Mouse (Mus musculus): ENCODE measurements around the gene Gnb3. TPM values are rescaled to one million over a fixed set of nuclear protein-coding genes. Genes with fewer than 3 reads are reported as not detected.

Gnb3 gene
- polyA plus RNA-seq, 1 experiment from 2014 or later, result 0.78 TPM

- peak within 1 kb of the TSS; percentile 80 for H3K9ac ChIP-seq
- H3K4me1 ChIP-seq (replicated peaks), result peaks cover 28% of the 10 kb centered on the region
- under 1% methylated on average over 55 of the region's 55 CpGs for WGBS
- H3K27ac ChIP-seq, result peak within 1 kb of the TSS; percentile 89
- H3K4me3 ChIP-seq, result peak within 1 kb of the TSS; percentile 65
- peaks cover 30% of the 10 kb centered on the region for H3K36me3 ChIP-seq
- H3K9me3 ChIP-seq, result no peaks in the 10 kb centered on the region
- H3K27me3 ChIP-seq, result no peaks in the 10 kb centered on the region
- H3K4me2 ChIP-seq, result peak within 1 kb of the TSS; percentile 95
- peak; percentile 96 for ATAC-seq (ENCODE audit: low FRiP score)
Measured at GRCm38 (mm10) chr6:124828868-124829798, 10.9 kb downstream of the Gnb3 start, which contains the start of the genes Usp5 and Cdca3. Usp5 (minus strand) TSS chr6:124829484. Cdca3 (plus strand) TSS chr6:124829547.

GRCm38 (mm10) chr6:124828101-124828592 is 11.9 kb downstream of the Gnb3 start:
- ATAC-seq (ENCODE audit: low FRiP score), result no peak
- H3K9me3 ChIP-seq, result no peaks in the 10 kb centered on the region
- peak overlapping the region; percentile 89 for H3K27ac ChIP-seq
- H3K4me2 ChIP-seq, result peak overlapping the region; percentile 95
- peaks cover 28% of the 10 kb centered on the region for H3K4me1 ChIP-seq (replicated peaks)
- peak overlapping the region; percentile 80 for H3K9ac ChIP-seq
- H3K36me3 ChIP-seq, result peaks cover 40% of the 10 kb centered on the region
- WGBS, result 25% methylated on average over 10 of the region's 10 CpGs
- H3K27me3 ChIP-seq, result no peaks in the 10 kb centered on the region
- H3K4me3 ChIP-seq, result peak overlapping the region; percentile 65

GRCm38 (mm10) chr6:124822049-124822448 is 18.0 kb downstream of the Gnb3 start:
- Histone ChIP-seq H3K27me3 (no peaks in the 10 kb centered on the region), H3K4me1 (replicated peaks) (no peaks in the 10 kb centered on the region; the same call in 1 of the 2 replicates), H3K36me3 (peaks cover 93% of the 10 kb centered on the region), H3K4me3 (no peak overlapping the region), H3K4me2 (no peak overlapping the region), H3K9ac (no peak overlapping the region), H3K9me3 (no peaks in the 10 kb centered on the region), H3K27ac (no peak overlapping the region)
- WGBS, result 98% methylated on average over 4 of the region's 4 CpGs
- no peak for ATAC-seq (ENCODE audit: low FRiP score)

GRCm38 (mm10) chr6:124820891-124821290 is 19.2 kb downstream of the Gnb3 start:
- Histone ChIP-seq H3K36me3 (peaks cover 99% of the 10 kb centered on the region), H3K4me3 (no peak overlapping the region), H3K27ac (no peak overlapping the region), H3K4me2 (no peak overlapping the region), H3K9me3 (no peaks in the 10 kb centered on the region), H3K4me1 (replicated peaks) (no peaks in the 10 kb centered on the region), H3K9ac (no peak overlapping the region), H3K27me3 (no peaks in the 10 kb centered on the region)
- ATAC-seq (ENCODE audit: low FRiP score), result no peak
- 97% methylated on average over 5 of the region's 5 CpGs for WGBS

GRCm38 (mm10) chr6:124817971-124818370 is 22.1 kb downstream of the Gnb3 start:
- Histone ChIP-seq H3K27me3 (no peaks in the 10 kb centered on the region), H3K9me3 (no peaks in the 10 kb centered on the region), H3K27ac (no peak overlapping the region), H3K4me2 (no peak overlapping the region), H3K36me3 (peaks cover 81% of the 10 kb centered on the region), H3K9ac (no peak overlapping the region), H3K4me1 (replicated peaks) (peaks cover 19% of the 10 kb centered on the region), H3K4me3 (no peak overlapping the region)
- WGBS, result 94% methylated on average over 8 of the region's 8 CpGs
- no peak for ATAC-seq (ENCODE audit: low FRiP score)

- H3K4me3 ChIP-seq, result no peak overlapping the region
- ATAC-seq (ENCODE audit: low FRiP score), result no peak
- peaks cover 23% of the 10 kb centered on the region for H3K4me1 ChIP-seq (replicated peaks)
- H3K36me3 ChIP-seq, result peaks cover 77% of the 10 kb centered on the region
- no peak overlapping the region for H3K27ac ChIP-seq
- H3K4me2 ChIP-seq, result no peak overlapping the region
- no peak overlapping the region for H3K9ac ChIP-seq
- no peaks in the 10 kb centered on the region for H3K9me3 ChIP-seq
- 97% methylated on average over 8 of the region's 8 CpGs for WGBS
- no peaks in the 10 kb centered on the region for H3K27me3 ChIP-seq
Measured at GRCm38 (mm10) chr6:124817563-124817962, 22.5 kb downstream of the Gnb3 start.

GRCm38 (mm10) chr6:124817125-124817524 is 22.9 kb downstream of the Gnb3 start:
- ATAC-seq (ENCODE audit: low FRiP score), result no peak
- H3K9ac ChIP-seq, result no peak overlapping the region
- peaks cover 28% of the 10 kb centered on the region for H3K4me1 ChIP-seq (replicated peaks)
- H3K27ac ChIP-seq, result no peak overlapping the region
- WGBS, result 98% methylated on average over 11 of the region's 11 CpGs
- peaks cover 74% of the 10 kb centered on the region for H3K36me3 ChIP-seq
- no peak overlapping the region for H3K4me2 ChIP-seq
- H3K27me3 ChIP-seq, result no peaks in the 10 kb centered on the region
- H3K9me3 ChIP-seq, result no peaks in the 10 kb centered on the region
- H3K4me3 ChIP-seq, result no peak overlapping the region

- WGBS, result 93% methylated on average over 4 of the region's 4 CpGs
- Histone ChIP-seq H3K9me3 (no peaks in the 10 kb centered on the region), H3K36me3 (peaks cover 74% of the 10 kb centered on the region), H3K4me3 (no peak overlapping the region), H3K27me3 (no peaks in the 10 kb centered on the region), H3K27ac (no peak overlapping the region), H3K4me1 (replicated peaks) (peaks cover 33% of the 10 kb centered on the region), H3K9ac (no peak overlapping the region), H3K4me2 (no peak overlapping the region)
- ATAC-seq (ENCODE audit: low FRiP score), result no peak
Measured at GRCm38 (mm10) chr6:124816611-124817010, 23.5 kb downstream of the Gnb3 start.

- H3K27me3 ChIP-seq, result no peaks in the 10 kb centered on the region
- WGBS, result 67% methylated on average over 9 of the region's 9 CpGs
Measured at GRCm38 (mm10) chr6:124814858-124815774, 25.0 kb downstream of the Gnb3 start.

GRCm38 (mm10) chr6:124814448-124814847 is 25.6 kb downstream of the Gnb3 start:
- Histone ChIP-seq H3K36me3 (peaks cover 61% of the 10 kb centered on the region), H3K4me3 (peak overlapping the region; percentile 59), H3K9ac (no peak overlapping the region), H3K9me3 (no peaks in the 10 kb centered on the region), H3K4me2 (peak overlapping the region; percentile 81), H3K27me3 (no peaks in the 10 kb centered on the region), H3K4me1 (replicated peaks) (peaks cover 43% of the 10 kb centered on the region), H3K27ac (peak overlapping the region; percentile 88)
- peak; percentile 47 for ATAC-seq (ENCODE audit: low FRiP score)
- WGBS, result 40% methylated on average over 8 of the region's 8 CpGs

More at GRCm38 (mm10) chr6:124814858-124815774, 25.0 kb downstream of the Gnb3 start:
- ATAC-seq (ENCODE audit: low FRiP score), result no peak
- Histone ChIP-seq H3K36me3 (peaks cover 66% of the 10 kb centered on the region), H3K9me3 (no peaks in the 10 kb centered on the region), H3K4me1 (replicated peaks) (peaks cover 36% of the 10 kb centered on the region), H3K4me2 (no peak overlapping the region), H3K9ac (peak overlapping the region; percentile 13; the same call in 1 of the 2 replicates), H3K4me3 (no peak overlapping the region), H3K27ac (no peak overlapping the region)

GRCm38 (mm10) chr6:124813933-124814332 is 26.1 kb downstream of the Gnb3 start, which contains the start of gene Tpi1:
Tpi1 (minus strand) TSS chr6:124814296.
- under 1% methylated on average over 22 of the region's 22 CpGs for WGBS
- peak; percentile 84 for ATAC-seq (ENCODE audit: low FRiP score)
- H3K9ac ChIP-seq, result peak within 1 kb of the TSS; percentile 86
- peak within 1 kb of the TSS; percentile 59 for H3K4me3 ChIP-seq
- H3K9me3 ChIP-seq, result no peaks in the 10 kb centered on the region
- peak within 1 kb of the TSS; percentile 88 for H3K27ac ChIP-seq
- no peaks in the 10 kb centered on the region for H3K27me3 ChIP-seq
- H3K4me1 ChIP-seq (replicated peaks), result peaks cover 48% of the 10 kb centered on the region
- H3K4me2 ChIP-seq, result peak within 1 kb of the TSS; percentile 81
- H3K36me3 ChIP-seq, result peaks cover 55% of the 10 kb centered on the region

GRCm38 (mm10) chr6:124813496-124813895 is 26.6 kb downstream of the Gnb3 start:
- peak overlapping the region; percentile 88 for H3K27ac ChIP-seq
- H3K27me3 ChIP-seq, result no peaks in the 10 kb centered on the region
- ATAC-seq (ENCODE audit: low FRiP score), result peak; percentile 74
- WGBS, result under 1% methylated on average over 18 of the region's 18 CpGs
- peak overlapping the region; percentile 59 for H3K4me3 ChIP-seq
- H3K4me2 ChIP-seq, result peak overlapping the region; percentile 81
- peaks cover 52% of the 10 kb centered on the region for H3K4me1 ChIP-seq (replicated peaks)
- peaks cover 51% of the 10 kb centered on the region for H3K36me3 ChIP-seq
- no peaks in the 10 kb centered on the region for H3K9me3 ChIP-seq
- H3K9ac ChIP-seq, result peak overlapping the region; percentile 86

Data from hindbrain, embryonic 13.5 days (tissue).